Mouse (Mus musculus): ENCODE data around the gene Cd8a. TPM values are rescaled to one million over a fixed set of nuclear protein-coding genes. Genes with fewer than 3 reads are reported as not detected.

Cd8a gene
- polyA plus RNA-seq, 2 experiments: 0.03 TPM; not detected in 1

- peak overlapping the region; percentile 12; the same call in 1 of the 2 replicates for H3K9ac ChIP-seq (ENCODE audit: low read depth, low read length, severe bottlenecking)
- peak overlapping the region; percentile 25 for H3K4me2 ChIP-seq (replicated peaks; ENCODE audit: low read depth, low read length, severe bottlenecking)
- TF ChIP-seq POLR2A (IDR thresholded peaks at IDR 0.05; ENCODE audit: borderline replicate concordance, extremely low read depth, insufficient read depth, insufficient read length): no peak
- ATAC-seq (ENCODE audit: low FRiP score, low read depth): no peak
- no peaks in the 10 kb centered on the region for H3K4me1 ChIP-seq (ENCODE audit: control insufficient read depth, insufficient read depth, low read length)
- 67% methylated on average over 10 of the region's 10 CpGs for WGBS
- DNase-seq (ENCODE audit: low spot score): no peak
- no peaks in the 10 kb centered on the region for H3K36me3 ChIP-seq (ENCODE audit: control insufficient read depth, insufficient read depth, low read length)
- no peaks in the 10 kb centered on the region for H3K9me3 ChIP-seq (ENCODE audit: control insufficient read depth, low read length)
- no peak overlapping the region for H3K4me3 ChIP-seq (replicated peaks; ENCODE audit: low read length)
- no peak overlapping the region for H3K27ac ChIP-seq (replicated peaks; ENCODE audit: low read depth, low read length)
- H3K27me3 ChIP-seq (ENCODE audit: control insufficient read depth, insufficient read depth, low read length): no peaks in the 10 kb centered on the region
These were observed 12.0 kb upstream of the Cd8a start for GRCm38 (mm10) chr6:71361156-71361670.

- no peak overlapping the region for H3K27ac ChIP-seq (replicated peaks; ENCODE audit: low read depth, low read length)
- no peaks in the 10 kb centered on the region for H3K4me1 ChIP-seq (ENCODE audit: control insufficient read depth, insufficient read depth, low read length)
- no peaks in the 10 kb centered on the region for H3K27me3 ChIP-seq (ENCODE audit: control insufficient read depth, insufficient read depth, low read length)
- no peak overlapping the region for H3K9ac ChIP-seq (ENCODE audit: low read depth, low read length, severe bottlenecking)
- H3K9me3 ChIP-seq (ENCODE audit: control insufficient read depth, low read length): no peaks in the 10 kb centered on the region
- H3K4me3 ChIP-seq (replicated peaks; ENCODE audit: low read length): no peak overlapping the region
- WGBS: 84% methylated on average over 2 of the region's 2 CpGs
- H3K4me2 ChIP-seq (replicated peaks; ENCODE audit: low read depth, low read length, severe bottlenecking): no peak overlapping the region
- no peaks in the 10 kb centered on the region for H3K36me3 ChIP-seq (ENCODE audit: control insufficient read depth, insufficient read depth, low read length)
- DNase-seq (ENCODE audit: low spot score): no peak
- no peak for TF ChIP-seq POLR2A (IDR thresholded peaks at IDR 0.05; ENCODE audit: borderline replicate concordance, extremely low read depth, insufficient read depth, insufficient read length)
- ATAC-seq (ENCODE audit: low FRiP score, low read depth): no peak
These were observed 9.2 kb upstream of the Cd8a start for GRCm38 (mm10) chr6:71363995-71364394.

GRCm38 (mm10) chr6:71369416-71369815 is 3.8 kb upstream of the Cd8a start:
- 89% methylated on average over 6 of the region's 6 CpGs for WGBS
- Histone ChIP-seq H3K4me3 (replicated peaks; ENCODE audit: low read length) (no peak overlapping the region), H3K4me2 (replicated peaks; ENCODE audit: low read depth, low read length, severe bottlenecking) (no peak overlapping the region), H3K4me1 (ENCODE audit: control insufficient read depth, insufficient read depth, low read length) (no peaks in the 10 kb centered on the region), H3K27me3 (ENCODE audit: control insufficient read depth, insufficient read depth, low read length) (no peaks in the 10 kb centered on the region), H3K36me3 (ENCODE audit: control insufficient read depth, insufficient read depth, low read length) (no peaks in the 10 kb centered on the region), H3K9ac (ENCODE audit: low read depth, low read length, severe bottlenecking) (no peak overlapping the region), H3K27ac (replicated peaks; ENCODE audit: low read depth, low read length) (no peak overlapping the region), H3K9me3 (ENCODE audit: control insufficient read depth, low read length) (no peaks in the 10 kb centered on the region)
- no peak for DNase-seq (ENCODE audit: low spot score)
- no peak for TF ChIP-seq POLR2A (IDR thresholded peaks at IDR 0.05; ENCODE audit: borderline replicate concordance, extremely low read depth, insufficient read depth, insufficient read length)
- no peak for ATAC-seq (ENCODE audit: low FRiP score, low read depth)

GRCm38 (mm10) chr6:71371085-71371605 is 2.1 kb upstream of the Cd8a start:
- DNase-seq (ENCODE audit: low spot score) (no peak), ATAC-seq (ENCODE audit: low FRiP score, low read depth) (no peak)
- no peaks in the 10 kb centered on the region for H3K27me3 ChIP-seq (ENCODE audit: control insufficient read depth, insufficient read depth, low read length)
- no peaks in the 10 kb centered on the region for H3K4me1 ChIP-seq (ENCODE audit: control insufficient read depth, insufficient read depth, low read length)
- no peak overlapping the region for H3K4me2 ChIP-seq (replicated peaks; ENCODE audit: low read depth, low read length, severe bottlenecking)
- 75% methylated on average over 5 of the region's 5 CpGs for WGBS
- no peaks in the 10 kb centered on the region for H3K36me3 ChIP-seq (ENCODE audit: control insufficient read depth, insufficient read depth, low read length)
- no peak overlapping the region for H3K27ac ChIP-seq (replicated peaks; ENCODE audit: low read depth, low read length)
- no peak for TF ChIP-seq POLR2A (IDR thresholded peaks at IDR 0.05; ENCODE audit: borderline replicate concordance, extremely low read depth, insufficient read depth, insufficient read length)
- H3K9ac ChIP-seq (ENCODE audit: low read depth, low read length, severe bottlenecking): no peak overlapping the region
- H3K4me3 ChIP-seq (replicated peaks; ENCODE audit: low read length): no peak overlapping the region
- no peaks in the 10 kb centered on the region for H3K9me3 ChIP-seq (ENCODE audit: control insufficient read depth, low read length)

GRCm38 (mm10) chr6:71372041-71372720 is 1.0 kb upstream of the Cd8a start:
- TF ChIP-seq POLR2A (IDR thresholded peaks at IDR 0.05; ENCODE audit: borderline replicate concordance, extremely low read depth, insufficient read depth, insufficient read length): no peak
- no peaks in the 10 kb centered on the region for H3K9me3 ChIP-seq (ENCODE audit: control insufficient read depth, low read length)
- no peaks in the 10 kb centered on the region for H3K4me1 ChIP-seq (ENCODE audit: control insufficient read depth, insufficient read depth, low read length)
- no peaks in the 10 kb centered on the region for H3K36me3 ChIP-seq (ENCODE audit: control insufficient read depth, insufficient read depth, low read length)
- 84% methylated on average over 5 of the region's 5 CpGs for WGBS
- no peak overlapping the region for H3K4me3 ChIP-seq (replicated peaks; ENCODE audit: low read length)
- H3K27ac ChIP-seq (replicated peaks; ENCODE audit: low read depth, low read length): no peak overlapping the region
- H3K4me2 ChIP-seq (replicated peaks; ENCODE audit: low read depth, low read length, severe bottlenecking): no peak overlapping the region
- no peaks in the 10 kb centered on the region for H3K27me3 ChIP-seq (ENCODE audit: control insufficient read depth, insufficient read depth, low read length)
- DNase-seq (ENCODE audit: low spot score) (no peak), ATAC-seq (ENCODE audit: low FRiP score, low read depth) (no peak)
- H3K9ac ChIP-seq (ENCODE audit: low read depth, low read length, severe bottlenecking): no peak overlapping the region
